Mouse (Mus musculus) hindbrain, embryonic 16.5 days (tissue): ENCODE measurements at regions not wholly inside any gene's neighbourhood (a gene's known extent, or its start where the extent isn't known, plus 50 kb on each side); places are given as distances from the start of the nearest gene placed in this dataset.

Experiments
- ATAC-seq: fragments of 200-750 bp; cut with Nextera tagmentation; 2 replicates; pipeline ENCODE4 v1.8.0; 2017; ENCODE audit warnings: moderate TSS enrichment, moderate library complexity
- H3K27ac ChIP-seq: fragments of 300-500 bp; sonication (generic); 2 replicates; pipeline ENCODE4 v1.5.1; 2014; ENCODE audit warnings: low read depth, mild to moderate bottlenecking, control low read depth, low read length, moderate library complexity
- H3K27me3 ChIP-seq: fragments of 300-500 bp; sonication (generic); replicated peaks from 2 replicates; pipeline ENCODE4 v1.6.1; 2014; ENCODE audit warnings: low read length; ENCODE audit not compliant: control insufficient read depth, insufficient read depth
- H3K36me3 ChIP-seq: fragments of 300-500 bp; sonication (generic); 2 replicates; pipeline ENCODE4 v1.6.1; 2014; ENCODE audit warnings: mild to moderate bottlenecking, low read length, moderate library complexity, mixed read lengths; ENCODE audit not compliant: control insufficient read depth, insufficient read depth
- H3K4me1 ChIP-seq: fragments of 300-500 bp; sonication (generic); 2 replicates; pipeline ENCODE4 v1.6.1; 2014; ENCODE audit warnings: low read depth, low read length; ENCODE audit not compliant: control insufficient read depth, insufficient read depth
- H3K4me2 ChIP-seq: fragments of 300-500 bp; sonication (generic); 2 replicates; pipeline ENCODE4 v1.6.1; 2014; ENCODE audit warnings: mild to moderate bottlenecking, low read length, control low read depth, moderate library complexity
- H3K4me3 ChIP-seq: fragments of 300-500 bp; sonication (generic); 2 replicates; pipeline ENCODE4 v1.5.1; 2014; ENCODE audit warnings: mild to moderate bottlenecking, low read length, control low read depth, moderate library complexity
- H3K9ac ChIP-seq: fragments of 300-500 bp; sonication (generic); 2 replicates; pipeline ENCODE4 v1.6.1; 2014; ENCODE audit warnings: low read depth, mild to moderate bottlenecking, control low read depth, low read length, moderate library complexity
- H3K9me3 ChIP-seq: fragments of 300-500 bp; sonication (generic); 2 replicates; pipeline ENCODE4 v1.6.1; 2014; ENCODE audit warnings: mild to moderate bottlenecking, low read length, moderate library complexity; ENCODE audit not compliant: control insufficient read depth
- WGBS: fragments of 180-500 bp; shearing (Covaris S2); extraction: QIAGEN DNeasy Blood & Tissue Kit; methylation state at CpG from one replicate; pipeline ENCODE4 v1.1.7; 2014; 5-methylcytosine and 5-hydroxymethylcytosine counted together

DNA sequence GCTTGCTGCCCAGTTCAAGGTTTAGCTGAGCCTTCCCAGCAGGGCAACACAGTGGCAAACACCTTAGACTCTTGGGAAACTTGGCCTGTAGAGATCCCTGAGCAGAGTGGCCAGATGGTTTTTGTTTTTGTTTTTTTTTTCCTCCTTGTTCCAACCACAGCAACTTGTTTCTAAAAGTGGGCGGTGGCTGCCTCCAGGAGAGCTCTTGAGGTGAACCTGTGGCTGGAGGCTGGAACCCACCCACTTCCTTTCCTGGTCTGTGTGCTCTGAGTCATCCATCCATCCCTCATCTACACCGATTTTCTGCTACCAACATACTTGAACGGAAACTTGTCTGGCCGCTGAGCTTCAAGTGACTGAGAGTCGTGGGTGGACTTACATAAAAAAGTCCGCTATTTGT is 107.4 kb upstream of the Fut8 start:
- Histone ChIP-seq H3K4me2 (no peak overlapping the region), H3K9me3 (peaks cover 4% of the 10 kb centered on the region), H3K27me3 (no peaks in the 10 kb centered on the region), H3K9ac (no peak overlapping the region), H3K4me1 (no peaks in the 10 kb centered on the region), H3K36me3 (no peaks in the 10 kb centered on the region), H3K27ac (no peak overlapping the region), H3K4me3 (no peak overlapping the region)
- WGBS: 88% methylated on average over 6 of the region's 6 CpGs
- no peak for ATAC-seq

GRCm38 (mm10) chr12:77124267-77124666 is 113.7 kb upstream of the Fut8 start:
- Histone ChIP-seq H3K4me3 (no peak overlapping the region), H3K36me3 (no peaks in the 10 kb centered on the region), H3K9ac (no peak overlapping the region), H3K4me2 (no peak overlapping the region), H3K27ac (no peak overlapping the region), H3K4me1 (no peaks in the 10 kb centered on the region), H3K27me3 (no peaks in the 10 kb centered on the region), H3K9me3 (peaks cover 4% of the 10 kb centered on the region)
- no peak; the same call in 1 of the 2 replicates for ATAC-seq
- 30% methylated on average over 1 of the region's 1 CpGs for WGBS

GRCm38 (mm10) chr12:77113516-77113915 is 124.4 kb upstream of the Fut8 start:
- Histone ChIP-seq H3K27ac (no peak overlapping the region), H3K4me2 (no peak overlapping the region), H3K4me3 (no peak overlapping the region), H3K27me3 (no peaks in the 10 kb centered on the region), H3K36me3 (no peaks in the 10 kb centered on the region), H3K9ac (no peak overlapping the region), H3K4me1 (no peaks in the 10 kb centered on the region), H3K9me3 (peaks cover 4% of the 10 kb centered on the region; the same call in 1 of the 2 replicates)
- ATAC-seq: no peak
- WGBS: 74% methylated on average over 2 of the region's 2 CpGs

DNA sequence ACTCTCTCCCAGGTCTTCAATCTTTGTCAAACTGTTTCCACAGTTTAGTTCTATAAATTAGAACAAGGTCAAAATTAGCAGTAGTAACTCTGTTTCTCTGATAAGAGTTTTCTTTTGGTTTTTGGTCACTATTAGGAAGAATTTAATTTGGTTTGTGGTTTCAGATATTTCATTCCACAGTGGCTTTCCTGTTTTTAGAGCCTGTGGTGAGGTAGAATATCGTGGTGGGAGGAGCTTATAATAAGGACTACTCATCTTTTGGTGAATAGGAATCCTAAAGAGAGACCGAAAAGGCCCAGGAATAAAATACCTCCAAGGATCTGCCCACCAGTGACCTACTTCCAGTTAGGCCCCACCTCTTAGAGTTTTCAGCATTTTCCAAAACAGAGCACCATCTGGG is 125.8 kb upstream of the Fut8 start:
- Histone ChIP-seq H3K4me3 (no peak overlapping the region), H3K9ac (no peak overlapping the region), H3K27me3 (no peaks in the 10 kb centered on the region), H3K36me3 (no peaks in the 10 kb centered on the region), H3K27ac (no peak overlapping the region), H3K4me2 (no peak overlapping the region), H3K4me1 (no peaks in the 10 kb centered on the region), H3K9me3 (peaks cover 4% of the 10 kb centered on the region; the same call in 1 of the 2 replicates)
- 85% methylated on average over 2 of the region's 2 CpGs for WGBS
- no peak for ATAC-seq

DNA sequence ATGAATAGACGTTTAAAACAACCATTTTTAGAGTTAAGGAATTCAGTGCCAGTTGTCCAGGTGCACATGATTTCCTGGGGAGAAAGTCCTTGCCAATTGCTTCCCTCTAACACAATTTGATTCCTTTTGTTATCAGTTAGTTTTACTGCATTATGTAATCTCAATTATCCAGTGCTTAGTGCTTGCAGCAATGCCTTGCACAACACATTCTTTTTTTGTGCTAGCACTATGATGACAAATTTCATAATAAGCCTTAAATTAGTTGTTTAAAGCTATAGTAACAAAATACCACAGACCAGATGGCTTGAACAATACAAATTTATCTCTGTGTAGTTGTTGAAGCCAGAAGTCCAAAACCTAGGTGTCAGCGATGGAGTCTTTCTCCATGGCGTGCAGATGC is 130.7 kb upstream of the Fut8 start:
- Histone ChIP-seq H3K4me1 (no peaks in the 10 kb centered on the region), H3K27ac (no peak overlapping the region), H3K4me2 (no peak overlapping the region), H3K9ac (no peak overlapping the region), H3K36me3 (no peaks in the 10 kb centered on the region), H3K27me3 (no peaks in the 10 kb centered on the region), H3K9me3 (peaks cover 4% of the 10 kb centered on the region; the same call in 1 of the 2 replicates), H3K4me3 (no peak overlapping the region)
- 88% methylated on average over 3 of the region's 3 CpGs for WGBS
- no peak for ATAC-seq

- no peak for ATAC-seq
- Histone ChIP-seq H3K9me3 (peaks cover under 1% of the 10 kb centered on the region; the same call in 1 of the 2 replicates), H3K4me3 (no peak overlapping the region), H3K27ac (no peak overlapping the region), H3K27me3 (no peaks in the 10 kb centered on the region), H3K4me2 (no peak overlapping the region), H3K4me1 (no peaks in the 10 kb centered on the region), H3K9ac (no peak overlapping the region), H3K36me3 (no peaks in the 10 kb centered on the region)
- WGBS: 84% methylated on average over 4 of the region's 4 CpGs
These were observed 131.9 kb upstream of the Fut8 start for GRCm38 (mm10) chr12:77105887-77106600.

DNA sequence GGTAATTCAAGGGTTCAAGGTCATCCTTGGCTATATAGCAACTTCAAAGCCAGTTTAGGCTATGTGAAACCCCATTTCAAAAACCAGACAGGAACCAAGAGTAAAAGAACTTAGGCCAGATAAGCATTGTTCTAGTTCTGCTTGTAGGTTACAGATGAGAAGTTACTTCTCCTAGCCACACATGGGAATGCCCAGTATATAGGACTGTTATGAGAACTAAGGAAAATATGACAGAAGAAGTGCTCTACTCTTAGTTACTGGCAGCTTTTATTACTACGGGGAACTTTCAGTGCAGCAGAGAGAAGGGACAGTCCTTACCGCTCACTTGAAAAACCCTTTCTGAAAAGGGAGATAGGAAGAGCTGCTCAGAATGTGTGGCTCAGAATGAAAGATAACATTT is 137.4 kb upstream of the Fut8 start:
- no peaks in the 10 kb centered on the region for H3K27me3 ChIP-seq
- no peak overlapping the region for H3K4me2 ChIP-seq
- no peaks in the 10 kb centered on the region for H3K36me3 ChIP-seq
- ATAC-seq: no peak
- H3K4me3 ChIP-seq: no peak overlapping the region
- H3K27ac ChIP-seq: no peak overlapping the region
- WGBS: 96% methylated on average over 2 of the region's 2 CpGs
- H3K9ac ChIP-seq: no peak overlapping the region
- H3K9me3 ChIP-seq: no peaks in the 10 kb centered on the region
- H3K4me1 ChIP-seq: no peaks in the 10 kb centered on the region

GRCm38 (mm10) chr12:77099521-77099920 is 137.5 kb upstream of the Max start:
- no peaks in the 10 kb centered on the region for H3K9me3 ChIP-seq
- H3K27ac ChIP-seq: no peak overlapping the region
- no peak for ATAC-seq
- H3K4me3 ChIP-seq: no peak overlapping the region
- no peak overlapping the region for H3K4me2 ChIP-seq
- no peaks in the 10 kb centered on the region for H3K4me1 ChIP-seq
- WGBS: 87% methylated on average over 5 of the region's 5 CpGs
- no peaks in the 10 kb centered on the region for H3K27me3 ChIP-seq
- H3K36me3 ChIP-seq: no peaks in the 10 kb centered on the region
- H3K9ac ChIP-seq: no peak overlapping the region

GRCm38 (mm10) chr12:77098821-77099220 is 136.8 kb upstream of the Max start:
- Histone ChIP-seq H3K4me1 (no peaks in the 10 kb centered on the region), H3K36me3 (no peaks in the 10 kb centered on the region), H3K4me3 (no peak overlapping the region), H3K27ac (no peak overlapping the region), H3K27me3 (no peaks in the 10 kb centered on the region), H3K9me3 (no peaks in the 10 kb centered on the region), H3K9ac (no peak overlapping the region), H3K4me2 (no peak overlapping the region)
- ATAC-seq: no peak
- WGBS: 91% methylated on average over 4 of the region's 4 CpGs
